Mouse (Mus musculus) ES-Bruce4 (cell line): ENCODE results near the gene Il20.

Experiments
- CTCF ChIP-seq: IDR thresholded peaks from one replicate; pipeline ENCODE4 v1.8.1; 2011; ENCODE audit warnings: low read depth, low read length
- POLR2A ChIP-seq: IDR thresholded peaks from one replicate; pipeline ENCODE4 v1.8.1; 2011; ENCODE audit warnings: low read length; ENCODE audit not compliant: insufficient read depth

DNA sequence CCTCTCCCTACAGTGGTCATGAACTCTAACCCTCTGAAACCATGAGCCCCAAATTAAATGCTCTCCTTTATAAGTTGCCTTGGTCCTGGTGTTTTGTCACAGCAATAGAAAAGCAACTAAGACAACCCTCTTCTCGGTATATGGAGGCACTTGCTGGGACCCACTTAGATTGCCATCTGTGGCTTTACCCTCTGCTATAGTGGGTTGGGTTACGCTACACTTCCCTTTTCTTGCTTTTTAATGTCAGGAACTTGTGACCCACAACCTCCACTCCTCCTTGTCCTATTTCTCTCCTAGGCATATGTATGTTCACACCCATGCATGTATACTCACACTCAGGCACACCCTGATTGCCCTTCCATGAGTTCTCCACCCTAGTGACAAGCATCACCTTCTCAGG lies 38.3 kb downstream of the Il20 start:
- no peak for TF ChIP-seq CTCF
- no peak for TF ChIP-seq POLR2A
